Mouse (Mus musculus) intestine, embryonic 15.5 days (tissue): ENCODE measurements around the gene Gm438. TPM values are rescaled to one million over a fixed set of nuclear protein-coding genes. Genes with fewer than 3 reads are reported as not detected.
"Not testable (repeated sequence)": the region's sequence is repeated elsewhere in the genome, so short reads cannot be mapped to it uniquely, and the experiment has no call there.

Source experiments
- ATAC-seq: fragments of 200-750 bp; cut with Nextera tagmentation; 2 replicates; pipeline ENCODE4 v1.8.0; 2017; ENCODE audit warnings: moderate TSS enrichment, moderate library complexity
- H3K27ac ChIP-seq: fragments of 300-500 bp; sonication (generic); 2 replicates; pipeline ENCODE4 v1.5.1; 2015; ENCODE audit warnings: mild to moderate bottlenecking, inconsistent platforms
- H3K27me3 ChIP-seq: fragments of 300-500 bp; sonication (generic); replicated peaks from 2 replicates; pipeline ENCODE4 v1.6.1; 2015; ENCODE audit warnings: inconsistent platforms
- H3K36me3 ChIP-seq: fragments of 300-500 bp; sonication (generic); 2 replicates; pipeline ENCODE4 v1.6.1; 2015; ENCODE audit warnings: inconsistent platforms
- H3K4me1 ChIP-seq: fragments of 300-500 bp; sonication (generic); replicated peaks from 2 replicates; pipeline ENCODE4 v1.6.1; 2015; ENCODE audit warnings: inconsistent platforms
- H3K4me2 ChIP-seq: fragments of 300-500 bp; sonication (generic); replicated peaks from 2 replicates; pipeline ENCODE4 v1.6.1; 2015; ENCODE audit warnings: mild to moderate bottlenecking, inconsistent platforms
- H3K4me3 ChIP-seq: fragments of 300-500 bp; sonication (generic); replicated peaks from 2 replicates; pipeline ENCODE4 v1.5.1; 2015; ENCODE audit warnings: inconsistent platforms
- H3K9ac ChIP-seq: fragments of 300-500 bp; sonication (generic); 2 replicates; pipeline ENCODE4 v1.6.1; 2015; ENCODE audit warnings: inconsistent platforms
- H3K9me3 ChIP-seq: fragments of 300-500 bp; sonication (generic); 2 replicates; pipeline ENCODE4 v1.6.1; 2016; ENCODE audit warnings: inconsistent platforms
- WGBS: fragments of 180-500 bp; shearing (Covaris S2); methylation state at CpG from one replicate; pipeline ENCODE4 v1.1.7; 2015; 5-methylcytosine and 5-hydroxymethylcytosine counted together
- polyA plus RNA-seq: library from polyadenylated mRNA; unstranded; fragments of >200 nt; fragmentation: Nextera tagmentation; extraction: Ambion mirVana; gene quantifications from 2 replicates; pipeline ENCODE4 v1.2.1, GENCODE M21; 2015

The Gm438 gene
- 0.10 TPM in 1 of 2 replicates, not detected in the other for polyA plus RNA-seq

DNA sequence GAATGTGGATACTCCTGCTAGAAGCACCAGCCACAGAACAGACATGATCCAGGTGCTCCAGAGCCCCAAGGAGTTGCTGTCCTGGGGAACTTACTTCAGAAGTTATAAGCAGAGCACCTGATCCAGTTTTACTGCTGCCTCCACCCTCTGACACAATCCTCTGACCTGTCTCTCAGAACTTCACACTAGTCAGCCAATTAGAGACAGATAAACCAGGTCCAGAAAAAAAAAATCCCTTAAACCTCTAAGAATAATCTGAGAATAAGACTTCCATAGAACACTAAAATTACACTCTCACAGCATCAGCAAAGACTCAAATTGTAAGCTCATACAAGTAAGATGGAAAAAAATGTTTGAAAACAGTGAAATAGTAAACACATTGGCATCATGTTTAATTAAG, at the start of gene Gm438:
Gene Gm438 (minus strand): TSS at position 101 of the 400 bp plus-strand sequence.
- H3K4me2 ChIP-seq, result no peak within 1 kb of the TSS
- ATAC-seq, result no peak

DNA sequence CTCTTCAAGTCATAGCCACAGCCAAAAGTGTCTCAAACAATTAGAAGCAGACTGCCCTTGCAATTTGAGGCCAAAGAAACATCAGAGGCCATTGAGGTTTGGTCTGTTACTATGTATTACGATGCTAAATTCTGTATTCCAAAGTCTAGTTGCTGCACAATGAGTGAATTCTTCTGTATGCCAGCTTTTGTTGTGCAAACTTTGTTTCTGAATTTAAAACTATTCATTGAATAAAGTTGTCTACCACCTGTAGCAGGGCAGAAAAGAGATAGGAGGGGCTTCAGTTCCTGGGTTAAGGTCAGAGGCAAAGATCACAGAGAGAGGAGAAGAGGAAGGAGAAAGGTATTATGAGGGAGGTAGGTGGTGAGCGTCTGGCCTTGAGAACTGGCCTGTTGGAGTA, 38.3 kb upstream of the Gm438 start:
- ATAC-seq, result no peak
- WGBS, result 80% methylated on average over 2 of the region's 2 CpGs
- no peaks in the 10 kb centered on the region for H3K36me3 ChIP-seq
- no peak overlapping the region for H3K27ac ChIP-seq
- H3K4me3 ChIP-seq, result no peak overlapping the region
- no peaks in the 10 kb centered on the region for H3K27me3 ChIP-seq
- H3K9ac ChIP-seq, result no peak overlapping the region
- no peaks in the 10 kb centered on the region for H3K4me1 ChIP-seq
- H3K4me2 ChIP-seq, result no peak overlapping the region
- H3K9me3 ChIP-seq, result no peaks in the 10 kb centered on the region

More for the DNA sequence above, at the start of gene Gm438:
- H3K36me3 ChIP-seq, result no peaks in the 10 kb centered on the region
- H3K27ac ChIP-seq, result no peak within 1 kb of the TSS
- no peaks in the 10 kb centered on the region for H3K27me3 ChIP-seq
- H3K9ac ChIP-seq, result no peak within 1 kb of the TSS
- H3K9me3 ChIP-seq, result no peaks in the 10 kb centered on the region
- H3K4me1 ChIP-seq, result no peaks in the 10 kb centered on the region
- no peak within 1 kb of the TSS for H3K4me3 ChIP-seq

DNA sequence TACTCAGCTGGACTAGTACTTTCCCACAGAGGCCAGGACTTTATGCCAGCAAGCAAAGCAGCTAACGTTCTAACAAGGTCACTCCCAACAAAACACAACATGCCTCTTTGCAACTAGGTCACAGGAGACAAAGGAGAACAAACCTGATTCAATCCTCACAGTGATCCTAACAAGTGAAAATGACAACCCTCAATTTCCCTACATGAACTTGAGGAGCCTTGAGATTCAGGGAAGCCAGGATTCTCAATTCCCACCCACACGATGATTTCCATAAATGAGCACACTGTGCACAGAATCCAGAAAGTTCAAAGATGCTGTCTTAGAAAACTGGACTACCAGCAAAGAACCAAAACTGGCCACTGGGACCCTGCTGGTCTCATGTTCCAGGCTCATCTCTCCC, 37.6 kb upstream of the Gm438 start:
- WGBS, result 81% methylated on average over 2 of the region's 2 CpGs
- Histone ChIP-seq H3K4me1 (no peaks in the 10 kb centered on the region), H3K27me3 (no peaks in the 10 kb centered on the region), H3K27ac (no peak overlapping the region), H3K36me3 (no peaks in the 10 kb centered on the region), H3K9me3 (no peaks in the 10 kb centered on the region), H3K9ac (no peak overlapping the region), H3K4me2 (no peak overlapping the region), H3K4me3 (no peak overlapping the region)
- ATAC-seq, result no peak

DNA sequence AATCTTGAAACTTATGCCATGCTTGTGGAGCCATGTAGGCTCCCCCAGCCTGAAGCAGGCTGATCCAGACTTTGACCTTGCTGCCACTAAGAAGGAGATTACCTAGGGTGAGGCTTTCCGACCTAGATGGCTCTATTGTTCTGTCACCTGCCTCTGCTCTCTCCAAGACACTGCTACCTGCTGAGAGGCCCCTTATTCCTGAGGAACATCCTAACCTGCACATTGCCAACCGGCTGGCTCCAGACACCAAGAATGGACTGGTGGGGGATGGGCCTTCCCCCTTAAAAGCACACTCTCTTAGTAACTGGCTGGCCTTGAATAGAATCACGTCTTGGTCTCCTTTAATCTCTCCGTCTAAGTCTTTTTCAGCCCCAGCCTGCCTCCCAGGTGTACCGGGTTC, 20.8 kb upstream of the Gm438 start:
- not testable (repeated sequence) for H3K9ac ChIP-seq, H3K4me1 ChIP-seq, H3K27ac ChIP-seq, H3K9me3 ChIP-seq, H3K4me3 ChIP-seq, H3K27me3 ChIP-seq, H3K4me2 ChIP-seq, H3K36me3 ChIP-seq
- 40% methylated on average over 5 of the region's 5 CpGs for WGBS
- ATAC-seq, result peak; percentile 89

DNA sequence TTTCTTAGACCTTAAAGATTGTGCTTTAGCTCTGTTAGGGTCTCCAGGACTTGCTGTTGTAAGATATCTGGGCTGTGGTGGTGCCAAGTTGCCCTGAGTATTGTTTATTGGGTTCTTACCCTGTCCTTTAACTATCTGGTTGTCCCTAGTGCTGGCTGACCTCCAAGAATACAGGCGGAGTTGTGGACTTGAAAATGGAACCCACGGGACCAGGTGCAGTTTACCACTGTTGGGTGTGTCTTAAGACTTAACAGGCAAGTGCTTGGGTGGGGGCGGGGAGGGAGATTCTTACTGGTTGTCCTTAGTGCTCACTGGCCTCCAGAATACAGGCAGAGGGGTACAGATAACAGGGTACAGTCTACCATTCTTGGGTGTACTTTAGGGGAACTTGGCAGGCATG, 17.2 kb upstream of the Gm438 start:
- ATAC-seq, result peak; percentile 78
- Histone ChIP-seq H3K4me3 (no peak overlapping the region), H3K4me2 (no peak overlapping the region), H3K27me3 (no peaks in the 10 kb centered on the region), H3K9me3 (no peaks in the 10 kb centered on the region), H3K4me1 (no peaks in the 10 kb centered on the region), H3K9ac (no peak overlapping the region), H3K36me3 (no peaks in the 10 kb centered on the region), H3K27ac (no peak overlapping the region)
- 67% methylated on average over 3 of the region's 3 CpGs for WGBS

DNA sequence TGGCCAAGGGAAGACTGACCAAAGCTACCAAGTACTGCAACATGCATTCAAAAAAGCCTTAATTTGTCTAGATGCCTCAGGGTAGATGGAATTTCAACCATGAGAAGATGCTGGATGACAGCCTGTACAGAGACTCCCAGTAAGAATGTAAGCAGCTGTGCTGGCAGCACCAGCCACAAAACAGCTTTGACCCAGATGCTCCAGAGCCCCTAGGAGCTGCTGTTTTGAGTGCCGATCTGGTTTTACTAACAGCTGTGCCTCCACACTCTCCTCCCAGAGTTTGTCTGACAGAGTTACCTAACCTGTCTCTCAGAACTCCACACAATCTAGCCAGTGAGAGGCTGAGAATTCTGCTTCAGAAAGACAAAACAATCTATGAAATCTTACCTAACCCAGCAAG, 3.8 kb upstream of the Gm438 start:
- no peak overlapping the region for H3K4me2 ChIP-seq
- 55% methylated on average over 1 of the region's 1 CpGs for WGBS
- no peak for ATAC-seq
- H3K9me3 ChIP-seq, result no peaks in the 10 kb centered on the region
- H3K4me3 ChIP-seq, result no peak overlapping the region
- H3K27ac ChIP-seq, result no peak overlapping the region
- H3K9ac ChIP-seq, result no peak overlapping the region
- H3K27me3 ChIP-seq, result no peaks in the 10 kb centered on the region
- H3K4me1 ChIP-seq, result no peaks in the 10 kb centered on the region
- no peaks in the 10 kb centered on the region for H3K36me3 ChIP-seq

DNA sequence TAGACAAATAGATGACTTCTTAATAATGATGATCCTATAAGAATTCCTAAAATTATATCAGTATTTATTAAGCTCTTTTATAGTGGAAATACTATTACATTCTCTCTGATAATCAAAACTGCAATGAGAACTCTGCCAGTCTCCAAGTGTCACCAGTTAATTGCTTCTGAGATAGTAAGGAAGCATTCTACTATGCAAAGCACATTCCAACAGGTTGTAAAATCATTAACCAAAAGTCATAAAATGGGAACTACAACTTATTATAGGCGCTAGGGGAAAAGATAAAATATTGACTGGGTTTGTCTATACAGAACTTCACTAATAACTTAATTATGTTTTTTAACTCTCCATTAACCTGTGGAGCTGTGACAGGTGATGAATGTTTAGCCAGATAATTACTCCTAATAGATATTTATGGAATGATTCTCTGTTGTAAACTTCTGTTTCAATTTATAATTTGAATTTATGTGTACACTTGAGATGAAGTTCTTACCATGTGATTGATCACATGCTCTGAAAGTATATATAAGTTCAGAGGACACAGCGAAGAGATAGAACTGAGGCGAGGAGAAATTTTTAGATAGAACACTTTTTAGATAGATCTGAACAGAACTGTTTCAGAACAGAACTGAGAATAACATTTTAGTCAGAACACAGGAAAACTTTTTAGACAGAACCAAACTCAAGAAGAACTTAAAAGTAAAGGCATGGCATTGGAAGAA, 3.7 kb downstream of the Gm438 start:
- Histone ChIP-seq H3K36me3 (no peaks in the 10 kb centered on the region), H3K27ac (no peak overlapping the region), H3K27me3 (no peaks in the 10 kb centered on the region), H3K9ac (no peak overlapping the region), H3K9me3 (no peaks in the 10 kb centered on the region), H3K4me3 (no peak overlapping the region), H3K4me1 (no peaks in the 10 kb centered on the region), H3K4me2 (no peak overlapping the region)
- peak; percentile 93 for ATAC-seq
- WGBS, result 41% methylated on average over 3 of the region's 3 CpGs

DNA sequence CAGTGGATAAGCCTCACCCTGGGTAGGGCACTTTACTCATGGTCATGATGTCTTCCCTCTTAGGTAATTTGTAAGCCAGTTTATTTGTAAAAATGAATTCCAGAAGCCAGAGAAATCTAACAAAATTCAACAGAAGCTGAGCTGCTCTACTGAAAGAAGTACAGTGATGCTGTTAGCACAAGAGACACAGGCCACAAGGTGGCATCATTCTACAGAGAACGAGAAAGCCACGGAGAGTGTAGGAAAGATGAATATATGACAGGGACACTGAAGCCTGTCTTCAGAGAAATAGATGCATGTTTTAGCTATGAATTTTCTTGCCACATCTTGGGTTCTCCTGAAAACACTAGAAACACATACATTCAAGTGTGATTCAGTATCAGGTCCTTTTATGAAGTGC, 20.7 kb downstream of the Gm438 start:
- Histone ChIP-seq H3K27ac (no peak overlapping the region), H3K9me3 (no peaks in the 10 kb centered on the region), H3K9ac (no peak overlapping the region), H3K4me1 (no peaks in the 10 kb centered on the region), H3K27me3 (no peaks in the 10 kb centered on the region), H3K36me3 (no peaks in the 10 kb centered on the region), H3K4me3 (no peak overlapping the region), H3K4me2 (no peak overlapping the region)
- ATAC-seq, result no peak; the same call in 1 of the 2 replicates
- 13% methylated on average over 2 of the region's 2 CpGs for WGBS

DNA sequence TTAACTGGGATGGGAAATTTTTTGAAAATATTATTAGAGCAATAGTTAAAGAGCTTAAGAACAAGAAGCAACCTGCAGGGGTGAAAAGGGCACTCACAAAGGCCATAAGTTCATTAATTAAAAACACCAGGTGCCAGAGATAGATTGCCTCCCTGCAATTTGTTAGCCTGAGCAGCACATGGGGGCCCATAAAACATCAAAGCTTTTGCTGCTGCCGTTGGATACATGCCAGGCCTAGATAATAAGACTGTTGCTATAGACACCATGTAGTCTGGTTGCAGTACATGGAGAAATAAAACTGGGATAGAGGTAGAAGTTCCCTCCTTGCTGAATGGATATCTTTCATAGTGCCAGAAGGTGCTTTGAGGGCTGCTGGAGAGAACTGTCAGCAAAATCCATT, 37.2 kb downstream of the Gm438 start:
- no peaks in the 10 kb centered on the region for H3K9me3 ChIP-seq
- no peaks in the 10 kb centered on the region for H3K27me3 ChIP-seq
- H3K4me3 ChIP-seq, result no peak overlapping the region
- ATAC-seq, result peak; percentile 96
- 8% methylated on average over 1 of the region's 1 CpGs for WGBS
- H3K27ac ChIP-seq, result no peak overlapping the region
- H3K36me3 ChIP-seq, result no peaks in the 10 kb centered on the region
- no peak overlapping the region for H3K4me2 ChIP-seq
- H3K4me1 ChIP-seq, result no peaks in the 10 kb centered on the region
- no peak overlapping the region for H3K9ac ChIP-seq

Other genes with a start within 250 kb of the Gm438 start
- gene Gm13124, start 221.4 kb downstream of the Gm438 start, polyA plus RNA-seq, result not detected in 2 replicates
- gene Aadacl4, start 172.9 kb downstream of the Gm438 start, polyA plus RNA-seq, result not detected in 2 replicates
- gene Gm436, start 100.2 kb downstream of the Gm438 start, polyA plus RNA-seq, result not detected in 2 replicates
- gene Gm13178, start 65.2 kb downstream of the Gm438 start, polyA plus RNA-seq, result not detected in 2 replicates
- gene Dhrs3, start 106.2 kb upstream of the Gm438 start, polyA plus RNA-seq, result 109 and 115 TPM in 2 replicates